Mouse (Mus musculus) 416B (cell line): ENCODE results near the gene D430019H16Rik.

ENCODE experiments used
- DNase-seq: peaks from one replicate; pipeline ENCODE4 v3.0.0; 2011; ENCODE audit warnings: low read depth

Gene D430019H16Rik

DNA sequence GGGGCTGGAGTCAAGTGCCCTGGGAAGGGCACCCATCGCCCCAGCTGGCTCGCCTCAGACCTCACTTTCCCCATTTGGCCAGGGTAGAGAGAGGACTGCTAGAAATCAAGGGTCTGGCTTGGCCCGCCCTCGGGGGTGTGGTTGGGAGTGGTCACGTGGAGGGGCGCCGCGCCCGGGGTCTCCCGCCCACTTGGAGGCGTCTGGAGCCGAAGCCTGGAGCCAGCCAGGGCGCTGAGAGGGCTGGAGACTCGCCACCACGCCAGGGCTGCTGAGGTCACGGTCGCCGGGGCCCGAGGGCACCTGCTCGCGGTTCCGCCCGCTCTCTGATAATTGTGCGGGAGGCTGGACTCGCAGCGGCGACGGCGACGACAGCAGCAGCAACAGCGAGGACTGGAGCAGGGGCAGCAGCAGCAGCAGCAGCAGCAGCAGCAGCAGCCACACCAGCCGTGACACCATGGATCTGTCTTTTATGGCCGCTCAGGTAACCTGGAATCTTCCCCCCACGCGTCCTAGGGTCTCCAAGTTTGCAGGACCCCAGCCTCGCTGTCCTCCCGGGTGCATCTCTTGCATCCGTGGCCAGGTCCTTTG, at the start of gene D430019H16Rik:
D430019H16Rik (plus strand) TSS at position 187 of the 588 bp plus-strand sequence.
- DNase-seq = no peak

GRCm38 (mm10) chr12:105406008-105406407, 47.6 kb upstream of the D430019H16Rik start:
- DNase-seq = no peak

DNA sequence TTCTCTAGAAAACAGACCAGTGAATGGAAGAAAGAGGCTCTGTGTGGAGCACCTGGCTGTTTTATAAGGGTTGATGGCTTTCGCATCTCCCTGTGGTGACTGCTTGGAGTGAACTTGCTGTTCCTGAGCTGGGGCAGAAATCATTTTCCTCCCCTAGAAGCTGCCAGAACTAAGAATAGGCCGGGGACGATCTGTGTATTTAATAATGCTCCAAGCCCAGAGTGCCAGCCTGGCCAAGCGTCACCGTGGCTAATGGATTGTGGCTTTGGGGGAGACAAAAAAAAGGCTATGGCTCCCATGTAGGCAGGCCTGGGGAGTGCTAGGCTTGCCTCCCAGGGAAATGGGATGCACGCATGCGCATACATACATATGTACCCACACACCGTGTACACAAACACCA, 39.7 kb upstream of the D430019H16Rik start:
- no peak for DNase-seq

- DNase-seq = no peak
These were observed 33.2 kb upstream of the D430019H16Rik start for GRCm38 (mm10) chr12:105420476-105420875.

GRCm38 (mm10) chr12:105426541-105426940, 27.1 kb upstream of the D430019H16Rik start:
- no peak for DNase-seq

DNA sequence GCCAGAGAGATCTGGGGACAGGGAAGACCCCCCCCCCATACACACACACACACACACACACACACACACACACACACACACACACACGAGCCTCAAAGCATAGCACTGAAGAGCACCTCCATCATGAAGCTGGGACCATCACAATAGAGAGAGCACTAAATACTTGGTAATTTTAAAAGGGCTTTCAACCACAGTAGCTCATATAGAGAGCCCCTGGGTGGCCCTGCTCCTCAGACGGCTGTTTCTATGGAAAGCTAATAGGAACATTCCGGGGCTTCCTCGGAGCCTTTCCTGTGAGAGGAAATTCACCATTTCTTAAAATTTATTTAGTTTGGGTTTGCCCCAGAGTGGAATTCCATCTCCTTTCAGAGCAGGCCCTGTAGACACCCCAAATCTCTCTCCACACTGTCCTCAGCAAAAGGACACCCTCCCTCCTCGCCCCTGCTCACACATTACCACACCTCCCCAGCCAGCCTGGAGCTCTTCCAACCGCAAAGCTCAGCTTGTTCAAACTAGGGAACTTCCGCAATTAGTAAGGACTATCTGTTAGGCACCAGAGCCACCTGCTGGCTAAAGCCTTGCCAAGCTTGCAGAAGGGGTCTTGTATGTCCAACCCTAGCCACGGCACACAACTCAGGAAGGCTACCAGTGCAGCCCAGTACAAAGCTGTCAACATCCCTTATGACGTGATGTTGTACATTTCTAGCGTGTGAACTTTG, 26.5 kb upstream of the D430019H16Rik start:
- peak; percentile 2 for DNase-seq

GRCm38 (mm10) chr12:105431872-105432271, 21.8 kb upstream of the D430019H16Rik start:
- no peak for DNase-seq

- DNase-seq = no peak
These were observed 20.8 kb upstream of the D430019H16Rik start for GRCm38 (mm10) chr12:105432807-105433206.

DNA sequence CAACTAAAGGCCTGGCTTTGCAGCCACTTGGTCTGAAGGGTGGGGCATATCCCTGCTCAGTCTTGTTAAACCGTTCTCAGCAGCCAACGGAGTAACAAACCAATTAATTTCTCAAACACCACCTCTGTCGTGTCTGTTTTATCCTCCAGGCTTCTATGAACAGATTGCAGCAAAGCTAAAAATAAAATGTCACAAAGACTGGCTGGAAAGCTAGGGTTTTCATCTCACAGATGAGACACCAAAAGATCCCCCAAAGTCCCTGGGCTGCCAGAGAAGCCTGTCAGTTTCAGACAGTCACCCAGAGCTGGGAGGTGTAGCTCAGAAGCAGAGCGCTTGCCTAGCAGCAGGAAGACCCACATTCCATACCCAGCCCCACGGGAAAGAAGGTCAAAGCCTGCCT, 15.4 kb upstream of the D430019H16Rik start:
- DNase-seq = no peak

DNA sequence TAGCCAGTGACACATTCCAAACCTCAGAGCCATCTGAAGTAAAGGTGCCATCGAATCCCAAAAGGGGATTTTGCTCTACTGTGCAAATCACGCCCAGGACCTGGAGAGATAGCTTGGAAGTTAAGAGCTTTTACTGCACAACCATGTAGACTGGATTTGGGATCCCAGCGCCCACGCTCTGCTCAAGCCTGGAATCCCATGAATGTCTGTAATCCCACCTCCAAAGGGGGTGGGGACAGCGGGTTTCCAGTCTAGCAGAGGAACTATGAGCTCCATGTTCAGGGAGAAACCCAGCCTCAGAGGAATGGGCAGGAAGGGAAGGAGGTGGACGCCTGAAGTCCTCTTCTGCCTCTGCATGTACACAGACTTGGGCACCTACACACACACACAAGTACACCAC, 13.7 kb upstream of the D430019H16Rik start:
- no peak for DNase-seq

- DNase-seq = no peak
These were observed 10.1 kb upstream of the D430019H16Rik start for GRCm38 (mm10) chr12:105443569-105443968.

DNA sequence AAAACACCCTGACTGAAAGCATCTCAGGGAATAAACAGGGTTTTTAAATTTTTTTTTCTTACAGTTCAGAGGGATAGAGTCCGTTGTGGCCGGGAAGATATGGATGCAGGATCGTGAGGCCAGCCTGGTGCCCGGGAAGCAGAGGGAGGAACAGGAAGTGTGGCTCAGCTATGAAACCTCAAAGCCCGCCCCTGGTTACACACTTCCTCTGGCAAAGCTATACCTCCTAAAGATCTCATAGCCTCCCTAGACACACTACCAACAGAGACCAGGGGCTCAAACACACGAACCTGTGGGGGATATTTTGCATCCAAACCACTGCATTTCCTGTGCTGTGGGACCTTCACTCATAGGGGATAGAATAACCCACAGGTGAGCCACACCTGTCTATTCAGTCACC, 7.9 kb upstream of the D430019H16Rik start:
- no peak for DNase-seq

- no peak for DNase-seq
These were observed 4.4 kb upstream of the D430019H16Rik start for GRCm38 (mm10) chr12:105449239-105449638.

DNA sequence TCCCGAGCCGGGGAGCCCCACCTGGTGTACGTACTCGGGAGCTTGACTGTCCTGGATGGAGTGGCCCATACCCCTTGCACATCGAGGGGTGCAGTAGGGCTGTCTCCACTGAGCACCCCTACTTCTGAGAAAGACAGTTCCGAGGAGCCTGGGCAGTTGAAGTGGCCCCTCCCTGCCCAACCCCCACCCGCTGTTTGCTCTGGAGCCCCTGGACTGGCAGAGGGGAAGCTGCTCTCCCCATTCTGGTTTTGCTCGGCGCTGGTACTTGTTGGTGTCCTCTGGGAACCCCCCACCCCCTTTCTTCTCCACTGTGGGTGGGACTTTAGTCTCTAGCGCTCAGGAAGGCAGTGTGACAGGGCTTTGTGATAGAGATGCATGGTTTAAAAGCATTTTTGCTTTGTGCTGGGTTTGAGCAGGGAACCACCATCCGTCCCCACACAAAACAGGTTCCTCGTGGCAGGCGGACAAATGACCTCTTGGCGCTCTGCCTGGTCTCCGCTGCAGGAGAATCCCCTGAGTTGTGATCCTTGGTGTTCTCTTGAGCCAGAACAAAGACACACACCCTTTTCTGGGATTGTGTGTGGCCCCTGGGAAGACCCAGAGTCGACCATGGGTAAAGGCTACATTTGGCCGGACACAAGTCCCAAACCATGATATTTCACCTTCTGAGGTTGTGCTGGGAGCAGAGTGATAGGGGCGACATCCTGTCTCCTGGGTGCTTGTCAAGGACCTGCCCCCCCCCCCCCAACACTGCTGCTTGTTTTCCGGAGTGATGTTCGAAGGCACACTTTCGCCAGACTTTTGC, 804 bp downstream of the D430019H16Rik start:
- no peak for DNase-seq

DNA sequence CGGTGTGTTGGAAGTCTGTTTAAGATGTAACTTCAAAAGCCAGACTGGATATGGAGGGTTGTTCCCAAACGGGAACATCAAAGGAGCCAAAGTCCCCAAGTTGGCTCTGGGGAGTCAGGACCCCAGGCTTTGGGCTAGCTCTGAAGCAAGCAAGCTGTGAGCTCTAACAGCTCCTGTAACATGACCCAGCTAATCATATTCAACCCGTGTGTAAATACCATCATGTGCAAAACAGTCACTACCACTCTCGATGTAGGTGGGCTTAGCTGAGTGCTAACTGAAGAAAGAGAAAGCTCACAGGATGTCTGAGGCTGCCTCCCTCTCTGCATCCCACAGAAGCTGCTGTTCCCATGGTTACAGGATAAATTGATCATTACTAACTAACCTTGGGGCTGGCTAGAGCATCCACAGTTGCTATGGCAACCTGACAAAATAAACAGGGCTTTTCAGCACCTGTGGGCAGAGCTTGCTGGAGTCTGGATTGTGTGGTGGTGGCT, 1.5 kb downstream of the D430019H16Rik start:
- DNase-seq = no peak

DNA sequence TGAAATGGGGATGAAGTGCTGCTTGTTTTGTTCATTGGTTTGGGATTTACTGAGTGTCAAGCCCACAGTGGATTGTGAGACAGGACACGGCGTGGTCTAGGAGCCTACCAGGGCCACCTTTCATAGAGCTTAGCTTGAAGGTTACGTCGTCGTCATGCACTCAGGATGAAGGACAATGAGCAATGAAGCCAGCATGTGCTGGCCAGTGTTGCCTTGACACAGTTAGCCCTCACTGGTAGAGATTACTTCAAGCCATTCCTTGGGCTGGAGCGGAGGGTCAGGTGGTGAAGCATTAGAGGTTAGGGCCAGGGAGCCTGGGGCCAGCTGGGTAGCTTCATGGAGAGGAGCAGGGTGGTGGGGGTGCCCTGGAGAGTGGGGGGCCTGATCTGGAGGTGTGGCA, 5.1 kb downstream of the D430019H16Rik start:
- DNase-seq = no peak

DNA sequence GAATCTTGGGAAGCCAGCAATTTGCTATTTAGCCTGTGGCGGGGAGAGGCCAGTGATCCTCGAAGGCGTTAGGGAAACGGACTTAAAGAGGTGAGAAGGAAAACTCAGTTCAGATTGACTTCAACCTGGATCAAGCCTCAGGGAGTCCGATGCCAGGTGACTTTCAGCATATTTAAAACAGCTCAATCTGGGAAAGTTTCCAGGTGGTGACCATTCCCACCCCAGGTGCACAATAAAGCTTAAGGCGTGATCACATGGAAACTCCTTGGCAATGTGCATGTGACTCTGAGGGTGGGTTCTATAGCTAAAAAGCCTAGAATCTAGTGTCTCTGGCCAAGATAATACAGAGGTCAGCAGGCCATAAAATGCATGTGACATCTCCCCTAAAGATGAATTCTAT, 7.4 kb downstream of the D430019H16Rik start:
- no peak for DNase-seq

DNA sequence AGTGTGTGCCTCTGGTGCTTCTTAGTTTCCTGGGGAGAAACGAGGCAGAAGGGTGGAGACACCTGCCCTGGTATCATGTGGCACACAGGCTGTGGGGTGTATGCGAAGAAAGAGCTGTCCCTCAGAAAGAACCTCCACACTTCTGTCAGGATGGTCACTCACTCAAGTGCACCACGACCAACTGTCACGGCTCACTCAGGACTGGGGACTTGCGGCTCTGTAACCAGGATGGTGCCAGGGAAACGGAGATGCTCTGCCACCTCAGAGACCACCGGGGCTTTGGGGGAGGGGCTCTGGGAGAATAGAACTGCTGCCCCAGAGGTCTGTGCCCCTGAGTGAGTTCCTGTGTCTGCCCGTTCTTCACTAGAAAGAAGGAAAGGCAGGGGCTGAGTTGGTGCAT, 15.4 kb downstream of the D430019H16Rik start:
- DNase-seq = no peak

GRCm38 (mm10) chr12:105475230-105475911, 21.7 kb downstream of the D430019H16Rik start:
- no peak for DNase-seq

DNA sequence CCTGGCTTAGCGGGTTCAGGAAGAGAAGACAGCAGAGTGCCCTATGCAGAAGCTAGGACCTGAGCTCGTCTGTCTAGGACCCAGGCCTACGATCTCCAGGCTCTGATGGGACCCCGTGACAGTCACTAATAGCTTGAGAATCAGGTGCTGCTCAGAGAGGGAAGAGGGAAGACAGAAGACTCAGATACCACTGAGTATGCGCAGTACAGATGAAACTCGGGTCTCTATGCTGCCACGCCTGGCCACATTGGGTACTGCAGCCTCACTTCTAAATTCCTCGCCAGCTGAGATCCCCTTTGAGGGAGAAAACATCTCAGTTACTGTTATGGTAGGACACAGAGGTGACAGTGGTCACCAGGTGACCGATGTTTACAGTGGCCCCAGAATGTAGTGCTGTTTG, 22.8 kb downstream of the D430019H16Rik start:
- DNase-seq = peak; percentile 3

DNA sequence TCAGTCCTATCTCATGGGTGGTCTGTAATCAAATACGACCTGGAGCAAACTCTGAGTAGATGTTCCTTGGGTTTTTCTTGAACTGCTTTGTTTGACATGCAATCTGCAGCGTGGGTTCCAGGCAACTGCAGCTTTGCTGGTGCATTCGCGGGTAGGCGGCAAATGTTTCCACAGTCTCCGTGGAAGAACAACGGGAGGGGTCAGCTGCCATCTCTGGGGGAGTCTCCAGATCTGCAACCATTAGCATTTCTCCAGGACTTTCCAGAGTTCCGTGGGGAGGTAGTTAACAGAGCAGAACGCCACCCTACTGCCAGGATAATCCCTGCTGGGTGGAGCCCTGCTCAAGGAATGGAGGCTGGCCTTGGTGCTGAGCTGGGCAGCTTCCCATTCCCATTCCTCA, 23.3 kb downstream of the D430019H16Rik start:
- no peak for DNase-seq

DNA sequence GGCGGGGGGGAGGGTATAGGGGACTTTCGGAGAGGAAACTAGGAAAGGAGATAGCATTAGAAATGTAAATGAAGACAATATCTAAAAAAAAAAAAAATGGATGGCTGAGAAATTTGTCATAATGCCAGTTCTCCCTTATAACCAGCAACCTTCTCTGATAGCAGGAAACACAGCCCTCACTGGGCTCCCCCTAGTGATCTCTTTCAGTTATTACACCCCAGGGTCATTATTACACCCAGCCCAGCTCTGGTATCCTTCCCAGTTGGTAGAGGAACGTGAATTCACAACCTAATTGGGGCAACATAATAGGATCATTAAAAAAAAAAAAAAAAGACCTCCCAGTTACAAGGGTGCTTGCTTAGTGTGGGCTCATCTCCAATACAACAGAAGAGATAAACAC, 29.8 kb downstream of the D430019H16Rik start:
- DNase-seq = no peak
